Mouse (Mus musculus): Measurements from ENCODE around the gene Map3k5. TPM values are rescaled to one million over a fixed set of nuclear protein-coding genes. Genes with fewer than 3 reads are reported as not detected.

Gene Map3k5
- total and polyA plus RNA-seq, 3 experiments, result 0.35 to 0.97 TPM; not detected in 1

DNA sequence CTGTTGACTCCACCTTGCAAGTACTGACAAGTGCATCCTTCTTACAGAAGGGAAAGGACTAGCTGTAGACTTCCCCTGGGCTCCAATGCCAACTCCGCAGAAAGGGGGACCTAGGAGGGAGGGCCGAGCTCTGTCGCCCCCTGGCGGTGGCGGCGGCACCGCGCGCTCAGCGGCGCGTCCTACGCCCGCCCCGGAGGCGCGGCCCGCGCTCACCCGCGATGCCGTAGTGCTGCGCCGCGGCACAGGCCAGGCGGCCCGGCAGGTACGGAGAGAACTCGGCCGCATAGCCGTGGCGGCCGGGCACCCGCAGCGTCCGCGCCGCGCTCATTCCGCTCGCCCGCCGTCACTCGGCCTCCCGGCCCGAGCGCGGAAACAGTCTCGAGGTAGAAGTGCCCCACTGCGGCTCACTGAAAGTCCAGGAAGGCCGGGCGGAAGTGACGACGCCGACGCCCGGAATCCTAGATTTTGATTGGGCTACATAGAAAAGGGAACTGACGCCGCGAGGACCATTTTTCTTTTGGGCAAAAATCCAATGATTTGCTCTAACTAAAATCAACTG is 26.9 kb upstream of the Map3k5 start, which contains the start of gene Pex7:
Pex7 (minus strand) TSS at position 444 of the 559 bp plus-strand sequence.
- H3K36me3 ChIP-seq (ENCODE audit: control insufficient read depth in 1 of 2, insufficient read depth in 2 of 2, low read length in 2 of 2), result peaks cover 0 to 4% of the 10 kb centered on the region in 2 experiments; a peak in 2 of 4 replicates
- no peaks in the 10 kb centered on the region for H3K9me3 ChIP-seq (replicated peaks; ENCODE audit: insufficient read depth, low read length)
- no peaks in the 10 kb centered on the region; a peak in 1 of 4 replicates for H3K4me1 ChIP-seq (ENCODE audit: control insufficient read depth in 1 of 2, insufficient read depth in 2 of 2, low read length in 2 of 2)
- peak within 1 kb of the TSS; percentile 47 to 80 for H3K4me3 ChIP-seq (ENCODE audit: control insufficient read depth in 1 of 2, insufficient read depth in 1 of 2, low read depth in 2 of 2, low read length in 2 of 2)
- peak within 1 kb of the TSS; percentile 91 for H3K9ac ChIP-seq (ENCODE audit: control insufficient read depth, low read depth, low read length, poor library complexity, severe bottlenecking)
- DNase-seq (ENCODE audit: low read depth, low spot score), result peak; percentile 94
- H3K27me3 ChIP-seq (ENCODE audit: control insufficient read depth in 1 of 2, insufficient read depth in 2 of 2, low read length in 2 of 2), result no peaks in the 10 kb centered on the region; a peak in 1 of 4 replicates
- H3K79me2 ChIP-seq (ENCODE audit: control insufficient read depth, insufficient read depth, low read length, poor library complexity), result no peaks in the 10 kb centered on the region; the same call in 1 of the 2 replicates
- peak within 1 kb of the TSS; percentile 83 for H3K27ac ChIP-seq (ENCODE audit: control insufficient read depth, low read depth, low read length)
- TF ChIP-seq JUND (IDR thresholded peaks at IDR 0.05; ENCODE audit: low read depth, low read length) (no peak), NELFE (IDR thresholded peaks at IDR 0.05; ENCODE audit: low read depth, low read length) (peak; percentile 85), HCFC1 (IDR thresholded peaks at IDR 0.05; ENCODE audit: low read depth, low read length) (peak; percentile 96), UBTF (IDR thresholded peaks at IDR 0.05; ENCODE audit: borderline replicate concordance, insufficient read depth, low read depth, low read length) (no peak), ZNF384 (IDR thresholded peaks at IDR 0.05; ENCODE audit: low read depth, low read length) (no peak), MAZ (IDR thresholded peaks at IDR 0.05; ENCODE audit: low read depth, low read length) (peak; percentile 77; the same call in 1 of the 2 replicates), RCOR1 (IDR thresholded peaks at IDR 0.05; ENCODE audit: low read depth, low read length) (no peak; the same call in 1 of the 2 replicates), NRF1 (IDR thresholded peaks at IDR 0.05; ENCODE audit: insufficient read depth, low read depth, low read length, poor library complexity, severe bottlenecking) (no peak), MXI1 (IDR thresholded peaks at IDR 0.05; ENCODE audit: low read depth, low read length) (peak; percentile 61; the same call in 1 of the 2 replicates), CHD2 (IDR thresholded peaks at IDR 0.05; ENCODE audit: low read length) (no peak), MAX (IDR thresholded peaks at IDR 0.05; ENCODE audit: low read length) (no peak; the same call in 1 of the 2 replicates), POLR2AphosphoS5 (IDR thresholded peaks at IDR 0.05; ENCODE audit: borderline replicate concordance, low read depth, low read length) (no peak), TBP (IDR thresholded peaks at IDR 0.05; ENCODE audit: low read depth, low read length) (peak; percentile 57; the same call in 1 of the 2 replicates), POLR2AphosphoS2 (IDR thresholded peaks at IDR 0.05; ENCODE audit: low read length) (0 out of 2 replicates have a peak, but pooled peaks have one; percentile 36), KAT2A (conservative IDR thresholded peaks at IDR 0.05; ENCODE audit: low read depth, low read length) (peak; percentile 87), USF2 (IDR thresholded peaks at IDR 0.05; ENCODE audit: borderline replicate concordance in 1 of 2, insufficient read depth in 1 of 2, low read depth in 1 of 2, low read length in 2 of 2) (no peak), MAFK (IDR thresholded peaks at IDR 0.05; ENCODE audit: borderline replicate concordance, low read depth, low read length) (no peak), ZC3H11A (IDR thresholded peaks at IDR 0.05; ENCODE audit: low read depth, low read length) (peak; percentile 36; the same call in 1 of the 2 replicates), MEF2A (IDR thresholded peaks at IDR 0.05; ENCODE audit: extremely low read depth, insufficient replicate concordance, low read depth, low read length, poor library complexity, severe bottlenecking) (no peak), CHD1 (IDR thresholded peaks at IDR 0.05; ENCODE audit: low read depth, low read length) (no peak), MYC (IDR thresholded peaks at IDR 0.05; ENCODE audit: low read depth, low read length) (no peak), POLR2A (IDR thresholded peaks at IDR 0.05; ENCODE audit: control insufficient read depth in 1 of 2, insufficient read depth in 1 of 2, low read depth in 1 of 2, low read length in 2 of 2, poor library complexity in 1 of 2) (peak; percentile 75 to 81), E2F4 (IDR thresholded peaks at IDR 0.05; ENCODE audit: borderline replicate concordance, low read depth, low read length) (0 out of 2 replicates have a peak, but pooled peaks have one; percentile 13), TAL1 (IDR thresholded peaks at IDR 0.05; ENCODE audit: low read length) (no peak), TCF12 (IDR thresholded peaks at IDR 0.05; ENCODE audit: low read depth, low read length) (peak; percentile 33; the same call in 1 of the 2 replicates), SIN3A (IDR thresholded peaks at IDR 0.05; ENCODE audit: low read length) (peak; percentile 63; the same call in 1 of the 2 replicates), BHLHE40 (IDR thresholded peaks at IDR 0.05; ENCODE audit: borderline replicate concordance, low read depth, low read length) (no peak), ELF1 (IDR thresholded peaks at IDR 0.05; ENCODE audit: low read depth, low read length) (peak; percentile 91), SMC3 (IDR thresholded peaks at IDR 0.05; ENCODE audit: low read depth, low read length) (peak; percentile 79), RAD21 (IDR thresholded peaks at IDR 0.05; ENCODE audit: low read depth, low read length) (peak; percentile 66), GABPA (IDR thresholded peaks at IDR 0.05; ENCODE audit: low read depth, low read length) (no peak), ZMIZ1 (IDR thresholded peaks at IDR 0.05; ENCODE audit: low read depth, low read length) (peak; percentile 48; the same call in 1 of the 2 replicates), ETS1 (IDR thresholded peaks at IDR 0.05; ENCODE audit: low read depth, low read length) (no peak), USF1 (IDR thresholded peaks at IDR 0.05; ENCODE audit: low read depth, low read length) (no peak), ZKSCAN1 (IDR thresholded peaks at IDR 0.05; ENCODE audit: low read depth, low read length) (no peak), MYB (IDR thresholded peaks at IDR 0.05; ENCODE audit: low read depth, low read length) (no peak)
